Mouse (Mus musculus) MEL (cell line): ENCODE data around the gene Tox2. TPM values are rescaled to one million over a fixed set of nuclear protein-coding genes. Genes with fewer than 3 reads are reported as not detected.

Experiments
- DNase-seq: peaks from one replicate; pipeline ENCODE4 v3.0.0; 2011; ENCODE audit warnings: low read depth, low spot score
- H3K27ac ChIP-seq: 2 replicates; pipeline ENCODE4 v1.5.1; 2012; ENCODE audit warnings: low read depth, mild to moderate bottlenecking, control low read depth, low read length, moderate library complexity; ENCODE audit not compliant: control insufficient read depth
- H3K27me3 ChIP-seq, 2 experiments: fragments of 150-350 bp in 1 of 2; sonication (generic) in 1 of 2; 2 replicates each; pipeline ENCODE4 v1.6.1; 2012; ENCODE audit warnings: low read length in 2 of 2, mild to moderate bottlenecking in 2 of 2, improper control_type of control experiment in 1 of 2, moderate library complexity in 1 of 2; ENCODE audit not compliant: insufficient read depth in 2 of 2, control insufficient read depth in 1 of 2
- H3K36me3 ChIP-seq, 2 experiments: 2 replicates each; pipeline ENCODE4 v1.6.1; 2012 to 2014; ENCODE audit warnings: low read length in 2 of 2, improper control_type of control experiment in 1 of 2, inconsistent platforms in 1 of 2, mild to moderate bottlenecking in 1 of 2; ENCODE audit not compliant: insufficient read depth in 2 of 2, control insufficient read depth in 1 of 2
- H3K4me1 ChIP-seq, 2 experiments: fragments of 150-350 bp in 1 of 2; sonication (generic) in 1 of 2; 2 replicates each; pipeline ENCODE4 v1.6.1; 2012; ENCODE audit warnings: low read length in 2 of 2, improper control_type of control experiment in 1 of 2, mild to moderate bottlenecking in 1 of 2; ENCODE audit not compliant: insufficient read depth in 2 of 2, control insufficient read depth in 1 of 2
- H3K4me3 ChIP-seq, 2 experiments: fragments of 150-350 bp in 1 of 2; sonication (generic) in 1 of 2; 2 replicates each; pipeline ENCODE4 v1.5.1; 2012; ENCODE audit warnings: low read depth in 2 of 2, low read length in 2 of 2, mild to moderate bottlenecking in 2 of 2, moderate library complexity in 2 of 2, control low read depth in 1 of 2, improper control_type of control experiment in 1 of 2; ENCODE audit not compliant: control insufficient read depth in 1 of 2, insufficient read depth in 1 of 2
- H3K79me2 ChIP-seq: 2 replicates; pipeline ENCODE4 v1.6.1; 2012; ENCODE audit warnings: mild to moderate bottlenecking, low read length, moderate library complexity; ENCODE audit not compliant: control insufficient read depth, poor library complexity, insufficient read depth
- H3K9ac ChIP-seq: 2 replicates; pipeline ENCODE4 v1.6.1; 2012; ENCODE audit warnings: low read depth, mild to moderate bottlenecking, control low read depth, low read length, moderate library complexity; ENCODE audit not compliant: control insufficient read depth, poor library complexity, severe bottlenecking
- H3K9me3 ChIP-seq: fragments of 150-350 bp; sonication (generic); replicated peaks from 2 replicates; pipeline ENCODE4 v1.6.1; 2012; ENCODE audit warnings: mild to moderate bottlenecking, low read length, improper control_type of control experiment, moderate library complexity; ENCODE audit not compliant: insufficient read depth
- CHD2 ChIP-seq: IDR thresholded peaks from 2 replicates; pipeline ENCODE4 v1.6.1; 2011; ENCODE audit warnings: low read length, improper control_type of control experiment
- CTCF ChIP-seq, 3 experiments: IDR thresholded peaks in 2 of 3; conservative IDR thresholded peaks in 1 of 3; 2 replicates each; pipeline ENCODE4 v1.5.1; 2011 to 2012; ENCODE audit warnings: low read length in 3 of 3, low read depth in 2 of 3, mild to moderate bottlenecking in 2 of 3, improper control_type of control experiment in 1 of 3, inconsistent platforms in 1 of 3, mixed read lengths in 1 of 3, moderate library complexity in 1 of 3; ENCODE audit not compliant: control insufficient read depth in 1 of 3, insufficient read depth in 1 of 3, poor library complexity in 1 of 3, severe bottlenecking in 1 of 3
- E2F4 ChIP-seq: IDR thresholded peaks from 2 replicates; pipeline ENCODE4 v1.6.1; 2011; ENCODE audit warnings: low read depth, low read length, improper control_type of control experiment, borderline replicate concordance
- EP300 ChIP-seq, 2 experiments: IDR thresholded peaks; 2 replicates each; pipeline ENCODE4 v1.6.1; 2011; ENCODE audit warnings: improper control_type of control experiment in 2 of 2, low read length in 2 of 2, low read depth in 1 of 2, mild to moderate bottlenecking in 1 of 2
- GABPA ChIP-seq: IDR thresholded peaks from 2 replicates; pipeline ENCODE4 v1.6.1; 2012; ENCODE audit warnings: low read depth, mild to moderate bottlenecking, inconsistent platforms, low read length, improper control_type of control experiment, moderate library complexity
- HCFC1 ChIP-seq: IDR thresholded peaks from 2 replicates; pipeline ENCODE4 v1.6.1; 2012; ENCODE audit warnings: low read depth, mild to moderate bottlenecking, inconsistent platforms, low read length, improper control_type of control experiment, moderate library complexity
- KAT2A ChIP-seq: conservative IDR thresholded peaks from 2 replicates; pipeline ENCODE4 v1.6.1; 2012; ENCODE audit warnings: low read depth, low read length, improper control_type of control experiment, inconsistent platforms
- MAFK ChIP-seq: IDR thresholded peaks from 2 replicates; pipeline ENCODE4 v1.6.1; 2011; ENCODE audit warnings: low read depth, mild to moderate bottlenecking, low read length, improper control_type of control experiment, borderline replicate concordance
- MAX ChIP-seq: IDR thresholded peaks from 2 replicates; pipeline ENCODE4 v1.6.1; 2011; ENCODE audit warnings: low read length, improper control_type of control experiment
- MAZ ChIP-seq: IDR thresholded peaks from 2 replicates; pipeline ENCODE4 v1.6.1; 2012; ENCODE audit warnings: low read depth, mild to moderate bottlenecking, inconsistent platforms, low read length, improper control_type of control experiment
- MEF2A ChIP-seq: IDR thresholded peaks from 2 replicates; pipeline ENCODE4 v1.6.1; 2014; ENCODE audit warnings: low read depth, mild to moderate bottlenecking, inconsistent platforms, low read length, improper control_type of control experiment; ENCODE audit not compliant: poor library complexity, insufficient replicate concordance, severe bottlenecking; ENCODE audit errors: extremely low read depth
- MXI1 ChIP-seq: IDR thresholded peaks from 2 replicates; pipeline ENCODE4 v1.6.1; 2011; ENCODE audit warnings: mild to moderate bottlenecking, low read depth, low read length, improper control_type of control experiment
- MYB ChIP-seq: IDR thresholded peaks from 2 replicates; pipeline ENCODE4 v1.6.1; 2011; ENCODE audit warnings: mild to moderate bottlenecking, low read depth, low read length, improper control_type of control experiment
- POLR2A ChIP-seq, 2 experiments: IDR thresholded peaks; 2 replicates each; pipeline ENCODE4 v1.6.1; 2011 to 2012; ENCODE audit warnings: low read length in 2 of 2, mild to moderate bottlenecking in 2 of 2, control low read depth in 1 of 2, improper control_type of control experiment in 1 of 2, low read depth in 1 of 2, moderate library complexity in 1 of 2; ENCODE audit not compliant: control insufficient read depth in 1 of 2, insufficient read depth in 1 of 2, poor library complexity in 1 of 2
- POLR2AphosphoS2 ChIP-seq: IDR thresholded peaks from 2 replicates; pipeline ENCODE4 v1.6.1; 2011; ENCODE audit warnings: low read length, improper control_type of control experiment
- POLR2AphosphoS5 ChIP-seq: IDR thresholded peaks from 2 replicates; pipeline ENCODE4 v1.6.1; 2012; ENCODE audit warnings: low read depth, borderline replicate concordance, mild to moderate bottlenecking, inconsistent platforms, low read length, moderate library complexity, mixed read lengths
- RAD21 ChIP-seq: IDR thresholded peaks from 2 replicates; pipeline ENCODE4 v1.6.1; 2011; ENCODE audit warnings: mild to moderate bottlenecking, low read depth, low read length, improper control_type of control experiment
- RCOR1 ChIP-seq: IDR thresholded peaks from 2 replicates; pipeline ENCODE4 v1.6.1; 2012; ENCODE audit warnings: low read depth, mild to moderate bottlenecking, inconsistent platforms, low read length, improper control_type of control experiment
- TAL1 ChIP-seq: IDR thresholded peaks from 2 replicates; pipeline ENCODE4 v1.6.1; 2012; ENCODE audit warnings: mild to moderate bottlenecking, inconsistent platforms, low read length, moderate library complexity, mixed read lengths
- TCF12 ChIP-seq: IDR thresholded peaks from 2 replicates; pipeline ENCODE4 v1.6.1; 2014; ENCODE audit warnings: low read depth, mild to moderate bottlenecking, inconsistent platforms, low read length, improper control_type of control experiment, moderate library complexity
- USF2 ChIP-seq, 2 experiments: IDR thresholded peaks; 2 replicates each; pipeline ENCODE4 v1.6.1; 2011 to 2012; ENCODE audit warnings: improper control_type of control experiment in 2 of 2, low read length in 2 of 2, borderline replicate concordance in 1 of 2, inconsistent platforms in 1 of 2, low read depth in 1 of 2, mild to moderate bottlenecking in 1 of 2; ENCODE audit not compliant: insufficient read depth in 1 of 2
- ZC3H11A ChIP-seq: IDR thresholded peaks from 2 replicates; pipeline ENCODE4 v1.6.1; 2012; ENCODE audit warnings: low read depth, mild to moderate bottlenecking, inconsistent platforms, low read length, improper control_type of control experiment
- ZKSCAN1 ChIP-seq: IDR thresholded peaks from 2 replicates; pipeline ENCODE4 v1.6.1; 2012; ENCODE audit warnings: low read depth, mild to moderate bottlenecking, inconsistent platforms, low read length, improper control_type of control experiment, moderate library complexity
- ZMIZ1 ChIP-seq: IDR thresholded peaks from 2 replicates; pipeline ENCODE4 v1.6.1; 2012; ENCODE audit warnings: low read depth, mild to moderate bottlenecking, inconsistent platforms, low read length, improper control_type of control experiment, moderate library complexity
- ZNF384 ChIP-seq: IDR thresholded peaks from 2 replicates; pipeline ENCODE4 v1.6.1; 2012; ENCODE audit warnings: low read depth, mild to moderate bottlenecking, inconsistent platforms, low read length, improper control_type of control experiment
- polyA plus RNA-seq, 2 experiments: library from polyadenylated mRNA; stranded (reverse) in 1 of 2; unstranded in 1 of 2; fragments of >175 nt in 1 of 2; fragments of >200 nt in 1 of 2; gene quantifications; 2 replicates each; pipeline versions ENCODE4 v1.2.1 to v1.2.4; 2012; ENCODE audit warnings: low replicate concordance in 2 of 2, low read depth in 1 of 2; ENCODE audit not compliant: insufficient read length in 2 of 2, insufficient read depth in 1 of 2, missing spikeins in 1 of 2
- total RNA-seq: library from RNA; depleted of rRNA; stranded (reverse); fragments of 300-350 nt; gene quantifications from 2 replicates; pipeline ENCODE4 v1.2.3, GENCODE M21; 2012

Tox2 gene
- total and polyA plus RNA-seq, 3 experiments = not detected

DNA sequence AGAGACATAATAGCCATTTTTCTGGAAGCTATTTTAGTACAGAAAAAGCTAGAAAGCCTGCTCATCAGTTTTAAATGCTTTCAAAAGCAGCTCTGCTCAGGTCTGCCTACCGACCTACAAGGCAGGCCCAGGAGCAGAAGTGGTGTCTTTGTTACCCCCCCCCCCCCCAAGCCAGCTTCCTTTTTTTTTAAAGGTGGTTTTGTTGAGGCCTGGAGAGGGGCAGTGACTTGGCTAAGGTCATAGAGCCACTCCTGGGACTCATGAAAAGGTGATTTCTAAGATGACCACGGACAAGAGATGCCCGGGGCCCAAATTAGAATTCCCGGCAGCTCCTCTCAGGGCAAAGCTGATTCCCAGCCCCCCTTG lies 59.1 kb downstream of the Tox2 start:
- Histone ChIP-seq H3K79me2 (no peaks in the 10 kb centered on the region), H3K27ac (no peak overlapping the region), H3K36me3 (no peaks in the 10 kb centered on the region), H3K4me3 (no peak overlapping the region), H3K4me1 (no peaks in the 10 kb centered on the region), H3K9me3 (no peaks in the 10 kb centered on the region), H3K9ac (no peak overlapping the region), H3K27me3 (no peaks in the 10 kb centered on the region; a peak in 1 of 4 replicates)
- no peak for DNase-seq
- TF ChIP-seq CTCF (IDR thresholded peaks at IDR 0.05 in 2 of 3, conservative IDR thresholded peaks at IDR 0.05 in 1 of 3; ENCODE audit: control insufficient read depth in 1 of 3, insufficient read depth in 1 of 3, low read depth in 2 of 3, low read length in 3 of 3, poor library complexity in 1 of 3, severe bottlenecking in 1 of 3) (no peak), E2F4 (no peak), HCFC1 (no peak), RCOR1 (no peak), ZMIZ1 (no peak), POLR2AphosphoS5 (no peak), ZC3H11A (no peak), CHD2 (no peak), EP300 (IDR thresholded peaks at IDR 0.05; ENCODE audit: low read depth in 1 of 2, low read length in 2 of 2) (no peak), TCF12 (no peak), TAL1 (no peak), POLR2A (IDR thresholded peaks at IDR 0.05; ENCODE audit: control insufficient read depth in 1 of 2, insufficient read depth in 1 of 2, low read depth in 1 of 2, low read length in 2 of 2, poor library complexity in 1 of 2) (no peak), MAZ (no peak), RAD21 (no peak), MAX (no peak), MEF2A (no peak)

DNA sequence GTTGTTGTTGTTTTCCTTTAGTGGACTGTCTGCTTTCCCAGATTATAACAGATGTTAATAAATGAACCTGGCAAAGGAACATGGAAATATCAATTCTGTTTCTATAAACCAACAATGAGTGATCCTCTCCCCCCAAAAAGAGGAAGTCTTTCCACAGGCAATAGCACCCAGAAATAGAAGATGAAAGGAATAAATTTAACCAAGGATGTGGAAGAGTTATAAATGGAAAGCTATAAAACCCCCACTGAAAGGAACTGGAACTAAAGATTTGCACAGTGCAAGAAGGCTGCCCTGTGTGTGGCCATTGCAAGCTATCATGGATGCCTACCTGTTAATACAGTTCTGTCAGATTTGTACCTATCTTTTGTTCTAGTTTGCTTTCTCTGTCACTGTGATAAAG lies 64.2 kb downstream of the Tox2 start:
- Histone ChIP-seq H3K27ac (no peak overlapping the region), H3K9ac (no peak overlapping the region), H3K9me3 (no peaks in the 10 kb centered on the region), H3K36me3 (no peaks in the 10 kb centered on the region)
- DNase-seq = no peak
- TF ChIP-seq GABPA (no peak), RCOR1 (no peak), MAZ (no peak), HCFC1 (no peak), USF2 (IDR thresholded peaks at IDR 0.05; ENCODE audit: borderline replicate concordance in 1 of 2, insufficient read depth in 1 of 2, low read depth in 1 of 2, low read length in 2 of 2) (no peak), ZKSCAN1 (no peak), ZNF384 (no peak), POLR2AphosphoS2 (no peak), EP300 (IDR thresholded peaks at IDR 0.05; ENCODE audit: low read depth in 1 of 2, low read length in 2 of 2) (no peak), MXI1 (no peak), ZMIZ1 (no peak), MAFK (no peak), MYB (no peak), KAT2A (no peak), ZC3H11A (no peak), POLR2A (IDR thresholded peaks at IDR 0.05; ENCODE audit: control insufficient read depth in 1 of 2, insufficient read depth in 1 of 2, low read depth in 1 of 2, low read length in 2 of 2, poor library complexity in 1 of 2) (no peak)
- TF ChIP-seq, all 39 proteins: peak for 0
- no peaks in the 10 kb centered on the region for H3K4me1 ChIP-seq
- no peak overlapping the region for H3K4me3 ChIP-seq
- H3K27me3 ChIP-seq = no peaks in the 10 kb centered on the region
- no peaks in the 10 kb centered on the region for H3K79me2 ChIP-seq
